Mouse (Mus musculus) kidney, adult 2 months (tissue): ENCODE data around the gene Myh6. TPM values are rescaled to one million over a fixed set of nuclear protein-coding genes. Genes with fewer than 3 reads are reported as not detected.

Source experiments
- DNase-seq: peaks from one replicate; pipeline ENCODE4 v3.0.0; 2021
- H3K27ac ChIP-seq: fragments of 200-500 bp; 2 replicates; pipeline ENCODE4 v1.5.1; 2012; ENCODE audit warnings: low read depth, low read length, control low read depth, inconsistent platforms; ENCODE audit not compliant: insufficient read depth
- H3K27me3 ChIP-seq: fragments of 200-500 bp; replicated peaks from 2 replicates; pipeline ENCODE4 v1.6.1; 2012; ENCODE audit warnings: mild to moderate bottlenecking, moderate library complexity, low read length, inconsistent platforms; ENCODE audit not compliant: control insufficient read depth, insufficient read depth
- H3K36me3 ChIP-seq: fragments of 200-500 bp; 2 replicates; pipeline ENCODE4 v1.6.1; 2012; ENCODE audit warnings: mild to moderate bottlenecking, moderate library complexity, low read length, inconsistent platforms; ENCODE audit not compliant: control insufficient read depth, insufficient read depth
- H3K4me1 ChIP-seq: fragments of 200-500 bp; 2 replicates; pipeline ENCODE4 v1.6.1; 2011; ENCODE audit warnings: low read length; ENCODE audit not compliant: control insufficient read depth, insufficient read depth
- H3K4me3 ChIP-seq: fragments of 200-500 bp; 2 replicates; pipeline ENCODE4 v1.5.1; 2011; ENCODE audit warnings: mild to moderate bottlenecking, low read depth, low read length, control low read depth; ENCODE audit not compliant: insufficient read depth
- CTCF ChIP-seq: fragments of 200-500 bp; conservative IDR thresholded peaks from 2 replicates; pipeline ENCODE4 v1.5.1; 2011; ENCODE audit warnings: low read depth, mild to moderate bottlenecking, control low read depth, low read length, moderate library complexity, mixed read lengths; ENCODE audit not compliant: insufficient read depth, insufficient read length
- POLR2A ChIP-seq: fragments of 200-500 bp; IDR thresholded peaks from one replicate; pipeline ENCODE4 v1.6.1; 2011; ENCODE audit warnings: low read depth, low read length, control low read depth
- WGBS: fragments of 180-500 bp; shearing (Covaris S2); methylation state at CpG from one replicate; pipeline ENCODE4 v1.1.7; 2018; 5-methylcytosine and 5-hydroxymethylcytosine counted together
- polyA plus RNA-seq: library from polyadenylated mRNA; depleted of rRNA; stranded (reverse); fragments of >200 nt; gene quantifications from 2 replicates; pipeline ENCODE4 v1.2.3, GENCODE M21; 2012

Myh6 gene
- polyA plus RNA-seq, 1 experiment: 0.75 TPM

DNA sequence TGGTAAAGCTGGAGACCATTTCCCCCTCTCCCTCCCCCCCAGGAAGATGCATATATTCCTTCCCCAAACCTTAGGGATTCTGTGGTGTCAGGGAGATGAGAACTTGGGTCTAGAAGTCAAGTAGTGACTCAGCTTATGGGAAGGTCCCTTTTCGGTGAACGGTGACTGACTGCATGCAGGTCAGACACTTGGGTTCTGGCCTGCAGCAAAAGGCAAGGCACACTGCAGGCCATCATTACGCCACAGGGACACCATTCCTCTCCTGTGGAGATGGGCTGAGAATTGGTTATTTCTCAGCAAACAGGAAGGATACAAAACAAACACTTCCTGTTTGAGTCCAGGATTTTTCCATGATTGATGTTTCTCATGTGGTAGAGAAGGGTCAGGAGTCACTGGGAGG lies 7.5 kb downstream of the Myh6 start:
- Histone ChIP-seq H3K27me3 (no peaks in the 10 kb centered on the region), H3K27ac (no peak overlapping the region), H3K4me1 (no peaks in the 10 kb centered on the region), H3K36me3 (no peaks in the 10 kb centered on the region), H3K4me3 (no peak overlapping the region)
- no peak for DNase-seq
- 81% methylated on average over 3 of the region's 3 CpGs for WGBS
- no peak for TF ChIP-seq CTCF
- TF ChIP-seq POLR2A: no peak

DNA sequence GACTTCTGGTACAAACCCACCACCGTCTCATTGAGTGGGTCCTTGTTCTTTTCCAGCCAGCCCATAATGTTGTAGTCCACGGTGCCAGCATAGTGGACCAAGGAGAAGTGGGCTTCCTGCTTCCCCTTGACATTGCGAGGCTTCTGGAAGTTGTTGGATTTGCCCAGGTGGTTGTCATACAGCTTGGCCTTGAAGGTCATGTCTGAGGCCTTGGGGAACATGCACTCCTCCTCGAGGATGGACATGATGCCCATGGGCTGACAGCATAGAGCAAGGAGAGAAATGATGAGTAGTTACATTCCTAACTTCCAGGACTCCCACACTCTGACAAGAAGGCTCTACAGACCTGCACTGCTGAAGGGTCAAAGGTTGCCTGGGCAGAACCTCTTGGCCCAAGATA lies 8.2 kb downstream of the Myh6 start:
- DNase-seq: no peak
- Histone ChIP-seq H3K4me1 (no peaks in the 10 kb centered on the region), H3K27me3 (no peaks in the 10 kb centered on the region), H3K36me3 (no peaks in the 10 kb centered on the region), H3K4me3 (no peak overlapping the region), H3K27ac (no peak overlapping the region)
- WGBS: 71% methylated on average over 4 of the region's 4 CpGs
- no peak for TF ChIP-seq CTCF
- no peak for TF ChIP-seq POLR2A

DNA sequence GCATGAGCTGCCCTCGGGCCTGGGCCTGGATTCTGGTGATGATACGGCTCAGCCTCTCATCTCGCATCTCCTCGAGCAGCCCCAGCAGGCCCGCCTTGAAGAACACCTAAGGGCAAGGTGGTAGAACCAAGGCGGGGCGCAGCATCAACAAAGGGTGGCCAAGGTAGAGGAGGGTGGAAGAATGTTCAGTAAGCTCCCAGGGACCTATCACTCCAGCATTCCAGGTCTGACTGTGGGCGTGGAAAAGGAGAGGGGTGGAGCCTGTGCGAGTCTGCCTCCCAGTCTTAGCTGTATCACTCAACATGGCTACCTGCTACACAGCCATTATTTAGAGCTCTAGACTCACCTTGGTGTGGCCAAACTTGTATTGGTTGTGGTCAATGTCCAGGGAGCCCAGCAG lies 10.2 kb downstream of the Myh6 start:
- no peak for DNase-seq
- TF ChIP-seq POLR2A (no peak), CTCF (no peak)
- Histone ChIP-seq H3K4me1 (no peaks in the 10 kb centered on the region), H3K27me3 (no peaks in the 10 kb centered on the region), H3K27ac (no peak overlapping the region), H3K4me3 (no peak overlapping the region), H3K36me3 (no peaks in the 10 kb centered on the region)
- 91% methylated on average over 9 of the region's 9 CpGs for WGBS

DNA sequence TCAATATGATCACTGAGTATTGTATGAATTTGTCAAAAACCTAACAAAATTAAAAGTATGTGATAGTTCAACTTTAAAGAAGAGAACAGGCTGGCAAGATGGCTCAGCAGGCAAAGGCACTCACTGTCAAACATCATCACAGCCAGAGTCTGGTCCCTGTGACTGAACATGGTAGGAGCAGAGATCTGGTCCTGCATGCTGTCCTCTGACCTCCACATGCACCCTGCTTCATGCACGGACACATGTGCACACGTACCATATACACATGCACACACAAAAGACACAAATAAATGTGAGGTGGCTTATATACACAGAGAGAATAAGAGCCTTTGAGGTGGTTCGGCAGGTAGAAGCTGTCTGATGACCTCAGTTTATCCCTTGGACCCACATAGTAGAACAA lies 11.2 kb downstream of the Myh6 start:
- no peak for DNase-seq
- Histone ChIP-seq H3K4me3 (no peak overlapping the region), H3K36me3 (no peaks in the 10 kb centered on the region), H3K27me3 (no peaks in the 10 kb centered on the region), H3K4me1 (no peaks in the 10 kb centered on the region), H3K27ac (no peak overlapping the region)
- WGBS: 88% methylated on average over 3 of the region's 3 CpGs
- TF ChIP-seq CTCF (no peak), POLR2A (no peak)

DNA sequence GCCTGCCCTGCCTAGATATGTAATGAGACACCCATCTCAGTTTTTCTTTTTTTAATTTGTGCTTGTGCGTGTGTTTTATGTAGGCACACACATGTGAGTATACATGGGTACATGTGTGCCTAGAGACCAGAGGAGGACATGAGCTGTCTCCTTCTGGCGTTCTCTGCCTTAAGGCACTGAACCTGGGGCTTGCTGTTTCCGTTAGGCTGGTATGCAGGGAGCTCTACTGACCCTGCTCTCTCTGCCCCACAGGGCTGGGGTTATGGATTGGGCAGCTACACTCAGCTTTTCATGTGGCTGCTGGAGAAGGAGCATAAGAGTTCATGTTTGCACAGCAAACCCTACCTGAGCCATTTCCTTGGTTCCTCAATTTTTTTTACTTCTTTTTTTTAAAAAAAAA lies 12.3 kb downstream of the Myh6 start:
- 78% methylated on average over 3 of the region's 3 CpGs for WGBS
- no peaks in the 10 kb centered on the region for H3K27me3 ChIP-seq
- TF ChIP-seq CTCF: no peak
- TF ChIP-seq POLR2A: no peak

DNA sequence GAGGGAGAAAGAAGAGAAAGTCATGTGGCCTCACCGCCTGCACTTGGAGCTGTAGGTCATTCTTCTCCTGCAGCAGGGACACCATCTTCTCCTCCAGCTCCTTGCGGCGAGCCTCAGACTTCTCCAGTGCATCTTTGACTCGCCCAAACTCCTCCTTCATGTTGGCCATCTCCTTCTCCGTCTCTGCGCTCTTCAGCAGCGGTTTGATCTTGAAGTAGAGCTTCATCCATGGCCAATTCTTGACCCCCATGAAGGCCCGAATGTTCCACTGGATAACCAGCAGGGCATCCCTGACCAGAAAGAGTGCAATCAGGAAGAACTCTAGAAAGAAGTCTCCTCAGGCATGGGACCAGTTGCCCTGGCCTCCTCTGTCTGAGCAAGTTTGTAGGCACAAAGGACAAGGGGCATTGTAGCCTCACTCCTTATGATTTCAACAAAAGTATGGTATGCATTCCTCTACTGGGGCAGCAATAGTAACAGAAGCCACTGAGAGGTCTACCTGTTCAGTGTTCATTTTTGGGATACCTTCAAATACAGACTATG lies 13.0 kb downstream of the Myh6 start:
- TF ChIP-seq POLR2A (no peak), CTCF (no peak)
- Histone ChIP-seq H3K27ac (no peak overlapping the region), H3K4me1 (no peaks in the 10 kb centered on the region), H3K36me3 (no peaks in the 10 kb centered on the region), H3K4me3 (no peak overlapping the region), H3K27me3 (no peaks in the 10 kb centered on the region)
- DNase-seq: no peak
- 93% methylated on average over 8 of the region's 8 CpGs for WGBS

More for the DNA sequence above, 12.3 kb downstream of the Myh6 start:
- no peaks in the 10 kb centered on the region for H3K36me3 ChIP-seq
- H3K27ac ChIP-seq: no peak overlapping the region
- H3K4me3 ChIP-seq: no peak overlapping the region
- no peaks in the 10 kb centered on the region for H3K4me1 ChIP-seq
- no peak for DNase-seq

DNA sequence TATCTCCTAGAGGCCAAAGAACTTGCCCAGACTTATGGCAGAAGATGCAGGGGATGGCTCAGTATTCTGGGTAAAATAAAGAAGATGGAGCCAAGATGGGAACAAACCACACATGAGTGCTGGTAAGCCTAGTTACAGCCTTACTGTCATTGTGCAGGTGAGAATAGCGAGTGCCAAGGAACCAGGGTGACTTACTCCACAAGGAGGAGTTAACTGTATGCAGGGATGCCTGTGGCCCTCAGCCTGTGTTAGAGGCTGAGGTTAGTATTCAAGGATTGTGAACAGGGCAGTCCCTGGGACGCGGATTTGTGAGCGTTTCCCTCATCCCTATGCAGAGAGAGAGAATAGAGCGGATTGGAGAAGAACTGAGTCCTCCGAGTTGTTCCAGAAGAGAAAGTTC lies 15.1 kb downstream of the Myh6 start:
- Histone ChIP-seq H3K36me3 (no peaks in the 10 kb centered on the region), H3K27ac (no peak overlapping the region), H3K4me3 (no peak overlapping the region), H3K27me3 (no peaks in the 10 kb centered on the region), H3K4me1 (no peaks in the 10 kb centered on the region)
- WGBS: 94% methylated on average over 6 of the region's 6 CpGs
- no peak for DNase-seq
- TF ChIP-seq CTCF: no peak
- TF ChIP-seq POLR2A: no peak
